Mouse (Mus musculus) kidney, postnatal 25 days (tissue): ENCODE results near the gene Gm37419.

Experiments
- DNase-seq, 2 experiments: peaks; one replicate each; pipeline ENCODE4 v3.0.0; 2021; ENCODE audit warnings: mixed read lengths in 2 of 2

Gm37419 gene

GRCm38 (mm10) chr16:23997228-23997627, 8.9 kb downstream of the Gm37419 start:
- DNase-seq: no peak

DNA sequence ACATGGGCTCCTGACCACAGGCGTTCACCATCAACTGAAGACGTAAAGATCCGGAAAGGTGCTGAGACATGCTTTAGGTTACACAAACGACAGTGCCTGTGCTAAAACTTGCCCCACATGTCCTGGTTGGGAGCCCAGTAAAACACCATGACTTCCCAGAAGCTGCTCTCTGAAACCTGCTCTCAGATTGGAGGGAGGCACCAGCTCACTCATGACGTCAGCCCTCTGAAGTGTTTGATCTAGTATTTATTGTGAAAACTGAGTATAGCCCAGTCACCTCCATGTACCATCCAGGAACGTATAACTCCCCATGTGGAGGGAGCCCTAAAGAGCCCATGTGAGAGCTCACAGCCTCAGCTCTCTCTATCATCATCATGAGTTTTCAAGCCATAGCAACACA, 9.6 kb downstream of the Gm37419 start:
- DNase-seq: no peak

GRCm38 (mm10) chr16:24005928-24006327, 17.6 kb downstream of the Gm37419 start:
- no peak for DNase-seq

DNA sequence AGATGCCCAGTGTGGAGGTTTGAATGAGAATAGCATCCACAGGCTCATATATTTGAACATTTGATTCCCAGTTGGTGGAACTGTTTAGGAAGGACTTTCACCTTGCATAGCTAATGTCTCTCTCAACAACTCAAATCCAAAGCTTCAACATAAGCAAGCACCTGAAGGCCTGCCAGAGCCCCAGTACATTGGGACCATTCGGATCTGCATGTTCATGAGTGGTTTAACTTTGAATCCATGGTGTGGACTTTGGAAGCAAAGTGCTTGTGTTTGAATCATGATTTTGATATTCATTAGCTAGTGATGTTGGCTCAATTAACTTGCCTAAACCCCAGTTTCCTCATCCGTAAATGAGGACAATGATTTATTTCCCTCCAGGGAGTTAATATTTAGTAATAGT, 21.6 kb downstream of the Gm37419 start:
- no peak for DNase-seq

DNA sequence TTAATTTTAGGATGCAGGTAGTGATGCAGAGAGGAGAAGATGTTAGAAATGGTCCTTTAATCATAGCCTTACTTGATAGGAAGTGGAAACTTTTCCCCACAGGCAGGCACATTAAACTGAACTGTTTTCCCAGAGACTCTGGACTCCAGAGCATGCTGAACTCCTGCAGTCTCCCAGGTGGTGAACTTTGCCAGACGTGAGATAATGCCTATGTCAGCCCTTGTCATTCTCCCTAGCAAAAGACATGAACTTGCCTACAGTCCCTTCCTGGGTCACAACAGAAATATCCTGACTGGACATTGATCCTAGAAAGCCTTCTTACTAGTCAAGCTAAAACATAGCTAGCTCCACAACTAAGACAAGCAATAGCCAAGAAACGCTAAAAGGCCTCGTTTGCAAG, 23.0 kb downstream of the Gm37419 start:
- DNase-seq: peak; percentile 47 to 76

- no peak for DNase-seq
Measured at GRCm38 (mm10) chr16:24012066-24012465, 23.8 kb downstream of the Gm37419 start.

DNA sequence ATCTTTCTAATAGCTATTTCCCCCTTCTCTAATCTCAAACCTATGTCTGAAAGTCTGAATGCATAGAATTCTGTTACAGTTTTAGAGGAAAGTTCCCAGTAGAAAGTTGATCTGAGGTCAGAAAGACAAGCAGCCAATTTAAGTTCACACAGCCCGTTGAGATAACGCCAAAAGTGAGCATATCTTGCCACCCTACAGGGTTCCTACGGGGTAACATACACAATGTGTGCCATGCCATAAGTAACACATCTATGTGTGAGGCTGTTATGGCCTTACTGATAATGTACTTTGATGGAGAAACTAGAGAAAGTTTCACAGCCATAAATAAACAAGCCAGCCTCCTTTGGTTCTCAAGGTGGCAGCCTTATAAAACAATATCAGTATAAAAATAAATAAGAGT, 26.1 kb downstream of the Gm37419 start:
- no peak for DNase-seq

- no peak for DNase-seq
Measured at GRCm38 (mm10) chr16:24016273-24016672, 28.0 kb downstream of the Gm37419 start.

GRCm38 (mm10) chr16:24016742-24017141, 28.5 kb downstream of the Gm37419 start:
- DNase-seq: no peak

GRCm38 (mm10) chr16:24021722-24022121, 33.4 kb downstream of the Gm37419 start:
- no peak for DNase-seq

GRCm38 (mm10) chr16:24022605-24023004, 34.3 kb downstream of the Gm37419 start:
- DNase-seq: no peak

DNA sequence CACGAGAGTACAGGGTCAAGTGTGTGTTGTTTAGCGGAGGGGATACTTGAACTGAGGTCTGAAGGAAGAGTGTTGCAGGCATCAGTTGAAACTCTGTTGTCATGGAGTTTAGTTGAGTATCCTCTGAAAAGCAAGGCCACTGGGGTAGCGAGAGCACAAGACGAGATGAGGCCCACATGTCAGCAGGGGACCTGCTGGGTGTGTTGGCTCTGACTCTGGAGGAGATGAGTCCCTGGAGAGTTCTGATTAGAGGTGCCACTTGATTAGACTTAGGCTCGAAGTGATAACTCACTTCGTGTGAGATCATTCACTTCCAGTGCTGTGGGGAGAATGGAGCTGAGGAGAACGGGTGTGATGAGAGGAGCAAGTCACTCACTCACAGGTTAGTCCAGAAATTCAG, 37.2 kb downstream of the Gm37419 start:
- DNase-seq: no peak

DNA sequence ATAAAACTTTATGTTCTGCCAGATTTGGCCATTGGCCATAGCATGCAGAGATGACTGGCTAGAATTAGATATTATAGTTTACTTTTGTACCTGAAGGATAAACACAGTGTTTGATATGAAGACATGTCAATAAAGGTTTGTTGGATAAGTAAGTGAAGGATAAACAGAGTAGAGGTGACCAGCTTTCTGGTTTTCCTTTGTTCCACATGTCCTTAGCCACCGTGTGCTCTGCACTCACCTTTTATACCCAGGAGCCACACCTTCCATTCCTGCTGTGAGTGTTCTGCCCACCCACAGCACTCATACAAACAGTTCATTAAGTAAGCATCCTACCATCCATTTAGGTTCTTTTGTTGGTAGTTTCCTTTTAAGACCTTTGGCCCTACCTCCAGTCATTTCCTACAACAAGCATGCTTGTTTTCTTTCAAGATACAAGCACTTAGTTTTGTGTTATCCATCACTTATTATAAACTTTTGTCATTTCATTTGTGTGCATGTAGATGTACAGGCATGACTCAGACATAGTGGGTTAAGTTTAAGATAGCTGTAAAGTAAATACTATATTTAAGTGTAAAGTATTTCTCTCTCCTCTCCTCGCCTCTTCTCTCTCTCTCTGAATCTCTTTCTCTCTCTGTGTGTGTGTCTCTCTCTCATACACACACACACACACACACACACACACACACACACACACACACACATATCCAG, 41.8 kb downstream of the Gm37419 start:
- no peak for DNase-seq

DNA sequence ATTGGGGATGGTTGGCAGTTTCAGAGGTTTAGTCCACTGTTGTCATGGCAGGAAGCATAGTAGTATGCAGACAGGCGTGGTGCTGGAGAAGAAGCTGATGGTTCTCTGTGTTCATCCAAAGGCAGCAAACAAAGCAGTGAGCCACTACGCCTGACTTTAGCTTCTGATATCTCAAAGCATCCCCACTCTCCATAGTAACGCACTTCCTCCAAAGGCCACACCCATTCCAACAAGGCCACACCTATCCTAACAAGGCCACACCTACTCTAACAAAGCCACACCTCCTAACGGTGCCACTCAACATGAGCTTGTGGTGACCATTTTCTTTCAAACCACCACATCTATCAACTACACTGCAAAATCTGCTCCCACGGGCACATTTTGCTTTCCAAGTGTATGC, 45.0 kb downstream of the Gm37419 start:
- DNase-seq: no peak

DNA sequence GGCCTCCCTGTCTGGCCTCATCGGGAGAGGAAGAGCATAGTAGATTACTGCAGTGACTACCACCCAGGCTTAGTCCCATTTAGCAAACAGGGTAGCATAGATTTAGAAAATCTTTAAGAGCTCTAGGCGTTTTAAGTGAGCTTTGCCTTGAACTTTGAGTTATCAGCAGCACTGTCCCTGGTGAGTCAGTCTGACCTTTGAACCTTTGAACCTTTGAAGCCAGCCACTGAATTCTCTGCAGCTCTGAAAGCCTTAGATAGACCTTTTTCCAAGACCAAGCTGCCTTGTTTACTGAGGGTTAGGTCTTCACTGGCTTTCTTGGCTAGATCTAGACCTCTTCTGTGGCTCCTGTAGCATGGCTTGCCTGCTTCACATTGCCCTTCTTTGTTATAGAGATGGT, 46.2 kb downstream of the Gm37419 start:
- DNase-seq: no peak

DNA sequence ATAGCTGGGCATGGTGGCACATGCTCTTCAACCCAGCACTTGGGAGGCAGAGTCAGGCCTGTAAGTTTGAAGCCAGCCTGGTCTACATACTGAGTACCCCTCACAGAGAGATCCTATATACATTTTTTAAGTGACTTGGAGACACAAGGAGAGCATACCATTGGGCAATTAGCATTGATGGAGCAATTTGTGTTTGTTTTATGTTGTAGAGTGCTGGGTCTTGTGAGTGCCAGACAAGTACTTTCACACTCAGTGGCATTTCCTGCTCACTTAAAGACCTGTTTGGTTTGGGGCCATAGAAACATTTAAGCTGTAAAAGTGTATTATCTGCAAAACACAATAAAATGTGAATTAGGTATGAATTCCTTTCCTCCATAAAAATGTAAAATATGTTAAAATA, 47.5 kb downstream of the Gm37419 start:
- no peak for DNase-seq

DNA sequence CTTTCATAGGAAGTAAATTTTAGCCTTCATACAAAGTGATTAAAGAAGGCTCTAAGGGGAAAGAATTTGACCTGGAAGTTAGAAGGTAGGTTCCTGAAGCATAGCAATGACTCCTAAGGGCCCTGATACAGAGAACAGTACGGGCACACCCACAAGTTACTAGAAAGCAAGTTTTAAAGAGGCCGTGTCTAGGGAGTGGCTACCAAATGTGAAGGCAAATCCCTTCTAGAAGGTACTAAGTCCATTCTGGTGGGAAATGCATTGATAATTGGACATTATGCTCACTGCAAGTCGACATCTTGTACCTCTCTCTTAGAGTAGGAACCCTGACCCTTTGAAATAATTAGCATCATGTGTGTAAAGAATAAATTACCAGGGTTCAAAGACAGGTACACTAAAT, 48.1 kb downstream of the Gm37419 start:
- no peak for DNase-seq
